Mouse (Mus musculus): ENCODE results near the gene Nisch.
A peak's percentile ranks its signal among the peaks of the same experiment; 100 is the strongest.

The Nisch gene

DNA sequence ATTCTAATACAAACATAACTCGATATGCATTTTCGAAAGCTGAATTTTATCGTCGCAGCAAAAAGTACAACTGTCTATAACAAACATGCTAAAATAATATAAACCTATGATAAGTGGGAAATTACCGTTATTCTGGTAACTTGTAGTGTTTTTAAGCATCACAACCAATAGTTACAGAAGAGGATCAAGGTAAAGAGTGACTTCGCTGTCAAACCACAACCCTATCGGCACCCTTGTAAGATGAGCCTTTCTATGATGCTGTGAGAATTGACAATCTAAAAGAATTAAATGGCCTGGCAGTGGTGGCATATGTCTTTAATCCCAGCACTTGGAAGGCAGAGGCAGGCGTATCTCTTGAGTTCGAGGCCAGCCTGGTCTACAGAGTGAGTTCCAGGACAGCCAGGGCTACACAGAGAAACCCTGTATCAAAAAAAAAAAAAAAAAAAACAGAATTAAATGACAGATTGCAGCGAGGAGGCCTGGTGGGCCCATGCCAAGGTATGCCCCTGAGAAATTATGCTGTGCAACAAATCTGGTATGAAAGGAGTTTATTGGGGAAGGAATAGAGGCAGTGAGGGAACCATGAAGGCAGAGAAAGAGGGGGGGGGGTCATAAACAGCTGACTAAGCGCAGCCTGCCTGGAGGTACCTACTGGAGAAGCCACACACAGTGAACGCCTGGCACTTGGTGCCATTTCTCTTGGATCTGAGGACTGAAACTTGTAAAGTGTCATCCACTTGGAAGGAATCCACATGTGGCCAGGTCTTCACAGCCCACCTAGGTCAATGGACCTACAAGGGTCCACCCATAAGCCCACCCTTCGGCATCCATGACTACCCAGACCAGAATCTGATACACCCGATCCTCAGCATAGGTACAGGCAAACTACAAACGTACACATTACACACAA lies 87.2 kb downstream of the Nisch start:
- DNase-seq, result no peak

DNA sequence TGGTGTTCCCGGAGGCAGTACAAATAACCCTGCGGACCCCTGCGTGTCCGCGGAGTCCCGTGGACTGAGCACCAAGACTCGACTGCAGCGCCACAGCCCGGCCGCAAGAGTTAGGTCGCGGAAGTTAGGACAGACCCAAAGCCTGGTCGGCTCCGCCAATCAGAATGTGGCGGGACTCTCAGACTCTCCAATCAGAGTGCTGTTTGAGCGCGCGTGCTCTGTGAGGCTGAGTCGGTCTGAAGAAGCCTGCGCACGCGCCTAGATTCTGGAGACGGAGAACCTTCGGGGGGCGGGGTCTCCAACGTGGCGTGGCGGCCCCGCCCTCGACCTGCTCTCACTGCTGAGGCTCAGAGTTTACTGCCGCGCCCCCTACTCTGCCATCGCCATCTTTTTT lies 87.9 kb downstream of the Nisch start, which contains the start of gene Smim4:
Gene Smim4, minus strand, starts transcription at position 131 of the 394 bp plus-strand sequence.
- peak; percentile 99 for DNase-seq

DNA sequence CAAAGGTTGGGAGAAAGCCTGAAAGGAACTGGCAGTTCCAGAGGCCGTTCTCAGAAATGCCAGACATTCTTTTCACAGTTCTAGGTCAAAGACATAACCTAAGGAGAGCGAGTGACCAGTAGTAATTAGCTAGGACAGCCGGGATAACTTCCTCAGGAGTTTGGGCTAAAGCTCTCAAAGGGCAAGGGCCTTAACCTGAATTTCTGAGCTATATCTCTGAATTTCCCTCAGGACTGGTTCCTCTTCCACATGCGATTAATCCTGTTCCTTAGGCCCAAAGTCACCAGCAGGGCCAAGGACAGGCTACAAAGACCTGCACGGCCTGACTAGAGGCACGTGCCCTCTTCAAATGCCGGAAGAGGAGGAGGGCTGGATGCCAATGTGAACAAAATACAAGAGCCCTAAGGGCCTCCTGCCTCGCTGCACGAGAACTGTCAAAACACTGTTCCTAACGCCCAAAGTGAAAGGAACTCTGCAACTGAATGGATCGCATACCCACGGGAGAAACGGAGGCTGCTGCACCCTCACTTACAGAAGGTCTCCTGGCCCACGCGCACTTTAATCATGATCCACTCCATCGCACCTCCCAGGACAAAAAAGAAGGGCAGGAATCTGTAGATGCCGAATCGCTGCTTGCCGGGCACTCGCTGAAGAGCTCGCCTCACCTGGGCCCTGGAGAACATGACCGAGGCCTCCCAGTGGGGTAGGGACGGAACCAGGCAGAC lies 88.5 kb downstream of the Nisch start:
- peak; percentile 68 for DNase-seq

DNA sequence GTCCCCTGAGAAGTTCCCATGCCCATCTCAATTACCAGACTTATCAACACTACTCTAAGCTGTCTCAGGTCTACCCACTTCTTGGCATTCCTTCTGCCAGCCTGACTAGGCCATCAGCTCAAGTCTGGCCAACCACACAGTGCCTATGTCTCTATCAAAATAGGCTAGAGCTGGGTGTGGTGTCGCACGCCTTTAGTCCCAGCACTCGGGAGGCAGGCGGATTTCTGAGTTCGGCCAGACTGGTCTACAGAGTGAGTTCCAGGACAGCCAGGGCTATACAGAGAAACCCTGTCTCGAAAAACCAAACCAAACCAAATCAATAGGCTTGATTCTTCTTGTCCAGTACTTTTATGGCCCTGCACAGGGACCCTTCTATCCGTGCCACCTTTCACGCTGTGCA lies 89.9 kb downstream of the Nisch start:
- no peak for DNase-seq

DNA sequence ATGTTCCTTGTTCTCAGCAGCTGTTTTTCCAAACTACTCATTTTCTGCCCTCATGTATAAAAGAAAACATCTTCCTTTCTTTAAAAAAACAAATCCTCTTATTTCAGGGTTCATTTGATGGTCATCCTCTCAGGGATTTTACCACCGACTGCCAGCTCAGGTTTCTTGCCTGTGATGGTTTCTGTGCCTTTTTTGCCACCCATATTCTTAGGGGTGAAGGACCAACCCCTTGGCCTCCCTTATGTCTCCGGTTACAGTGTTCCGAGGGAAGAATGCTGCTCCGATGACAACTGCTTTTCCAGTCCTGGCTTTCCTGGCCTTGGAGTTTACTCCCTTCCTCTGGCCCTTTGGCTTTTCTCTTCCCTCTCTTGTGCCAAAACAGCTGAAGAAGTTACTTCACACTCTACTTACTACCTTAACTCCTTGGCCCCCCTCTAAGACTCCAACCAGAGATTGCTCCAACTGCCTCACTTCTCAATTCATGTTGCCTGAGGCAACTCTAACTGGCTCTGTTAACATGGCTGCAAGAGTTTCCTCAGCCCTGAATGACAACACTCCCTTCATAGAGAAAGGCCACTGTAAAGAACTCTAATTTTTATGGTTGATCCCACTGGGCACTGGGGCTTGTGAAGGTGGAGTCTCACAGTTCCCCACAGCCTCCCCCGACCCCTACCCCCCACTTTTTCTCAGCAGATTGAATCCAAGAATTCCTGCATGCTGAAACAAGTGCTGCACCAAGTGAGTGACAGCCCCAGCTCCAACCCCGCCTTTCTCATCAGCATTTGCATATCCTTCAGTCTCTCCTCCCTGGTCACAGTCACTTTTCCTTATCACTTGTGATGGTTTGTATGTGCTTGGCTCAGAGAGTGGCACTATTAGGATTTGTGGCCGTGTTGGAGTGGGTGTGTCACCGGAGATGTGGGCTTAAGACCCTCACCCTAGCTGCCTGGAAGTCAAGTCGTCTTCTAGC lies 91.4 kb downstream of the Nisch start:
- no peak for DNase-seq

All from kidney, postnatal 10 days (tissue).